Mouse (Mus musculus): ENCODE data around the gene Zfp277.

DNA sequence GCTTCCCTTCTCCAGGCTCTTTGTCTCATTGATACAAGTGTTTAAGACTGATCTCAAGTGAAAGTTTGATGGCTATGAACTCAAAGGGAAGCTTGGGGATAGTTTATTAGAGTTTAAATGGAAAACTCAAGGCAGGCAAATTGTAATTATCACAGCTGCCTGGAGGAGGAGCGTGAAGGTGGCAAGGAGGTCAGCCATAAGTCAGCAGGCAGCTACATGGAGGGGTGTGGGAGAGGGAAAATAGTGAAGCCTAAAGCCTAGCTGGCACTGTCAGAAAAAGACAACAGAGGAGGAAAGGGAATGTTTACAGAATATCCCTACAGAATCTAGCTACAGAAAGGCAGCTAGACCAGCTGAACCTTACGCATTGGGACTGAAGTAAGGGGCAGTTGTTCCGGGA is 52.8 kb downstream of the Zfp277 start:
- TF ChIP-seq CTCF (IDR thresholded peaks at IDR 0.05; ENCODE audit: extremely low read depth, insufficient read depth, low read length) = no peak
- TF ChIP-seq POLR2A (IDR thresholded peaks at IDR 0.05; ENCODE audit: extremely low read depth, insufficient read depth, low read length) = no peak
